Mouse (Mus musculus) natural killer cell, adult 2 months (primary cell): ENCODE measurements around the gene Cox7a1.

Source experiments
- DNase-seq, 2 experiments: peaks; one replicate each; pipeline ENCODE4 v3.0.0; 2022; ENCODE audit warnings: low spot score in 2 of 2

Cox7a1 gene

GRCm38 (mm10) chr7:30220008-30220356, 36.0 kb downstream of the Cox7a1 start:
- no peak for DNase-seq

GRCm38 (mm10) chr7:30221433-30221832, 37.5 kb downstream of the Cox7a1 start:
- DNase-seq: no peak

DNA sequence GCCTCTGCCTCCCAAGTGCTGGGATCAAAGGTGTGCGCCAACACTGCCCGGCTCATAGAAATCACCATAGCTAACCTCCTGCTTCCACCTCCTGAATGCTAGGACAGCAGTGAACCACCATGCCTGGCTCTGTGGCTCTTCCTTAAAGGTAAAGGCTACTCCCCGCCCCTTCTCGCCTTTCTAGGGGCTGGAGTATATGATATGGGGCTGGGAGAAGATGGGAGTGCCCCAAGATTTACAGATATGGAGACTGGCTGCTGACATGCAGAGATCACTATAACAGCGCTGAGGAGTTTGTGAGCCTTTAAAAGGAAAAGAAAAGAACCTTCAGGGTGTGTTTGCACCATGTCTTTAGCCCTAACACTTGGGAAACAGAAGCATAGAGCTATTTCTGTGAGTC, 38.3 kb downstream of the Cox7a1 start:
- DNase-seq: no peak

DNA sequence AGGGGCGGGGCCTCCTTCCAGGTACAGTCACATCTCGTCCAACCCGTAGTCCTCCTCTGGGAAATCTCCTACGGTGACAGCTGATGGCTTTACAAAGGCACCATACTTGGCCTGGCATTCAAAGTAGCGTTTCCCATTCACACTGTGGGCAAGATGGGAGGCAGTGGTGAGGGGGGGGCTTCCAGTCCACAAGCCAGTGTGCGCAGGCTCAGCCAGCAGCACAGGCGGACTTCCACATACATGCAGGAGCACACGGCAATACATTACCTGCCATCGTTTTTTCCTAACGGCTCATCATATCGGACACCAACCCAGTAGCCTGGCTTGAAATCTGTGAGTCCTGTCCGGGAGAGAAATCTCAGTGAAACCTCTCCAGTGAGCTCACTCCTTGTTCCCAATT, 40.3 kb downstream of the Cox7a1 start:
- no peak for DNase-seq

GRCm38 (mm10) chr7:30231328-30231668, 47.4 kb downstream of the Cox7a1 start:
- DNase-seq: no peak

GRCm38 (mm10) chr7:30231669-30232454, 47.9 kb downstream of the Cox7a1 start, which contains the start of the genes Polr2i and Tbcb:
Gene Polr2i (plus strand): TSS chr7:30231948.
Gene Tbcb (minus strand): TSS chr7:30232272.
- DNase-seq: peak; percentile 92 to 94

- DNase-seq: peak; percentile 67 to 73
Observed at GRCm38 (mm10) chr7:30232631-30233148, 48.7 kb downstream of the Cox7a1 start.

GRCm38 (mm10) chr7:30233387-30233786, 49.4 kb downstream of the Cox7a1 start:
- no peak for DNase-seq

- DNase-seq: no peak
Observed at GRCm38 (mm10) chr7:30234276-30234858, 50.4 kb downstream of the Cox7a1 start.

DNA sequence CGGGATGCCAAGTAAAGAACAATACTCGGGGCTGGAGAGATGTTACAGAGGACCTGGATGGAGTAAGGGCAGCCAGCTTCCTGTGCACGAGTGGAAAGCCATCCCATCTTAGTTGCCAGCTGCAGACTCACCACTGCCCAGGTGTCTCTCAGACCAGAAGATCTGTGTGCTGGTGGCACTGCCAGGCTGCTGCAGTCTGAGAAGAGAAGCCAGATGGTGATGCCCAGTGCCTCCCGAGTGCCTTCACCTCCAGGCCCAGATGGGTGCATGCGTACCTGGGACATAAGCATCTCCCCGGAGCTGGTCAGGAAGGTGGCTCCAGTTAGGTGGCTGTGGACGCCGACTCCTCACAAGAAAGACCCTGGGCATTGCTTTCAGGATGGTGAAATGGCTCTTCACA, 51.1 kb downstream of the Cox7a1 start:
- no peak for DNase-seq

DNA sequence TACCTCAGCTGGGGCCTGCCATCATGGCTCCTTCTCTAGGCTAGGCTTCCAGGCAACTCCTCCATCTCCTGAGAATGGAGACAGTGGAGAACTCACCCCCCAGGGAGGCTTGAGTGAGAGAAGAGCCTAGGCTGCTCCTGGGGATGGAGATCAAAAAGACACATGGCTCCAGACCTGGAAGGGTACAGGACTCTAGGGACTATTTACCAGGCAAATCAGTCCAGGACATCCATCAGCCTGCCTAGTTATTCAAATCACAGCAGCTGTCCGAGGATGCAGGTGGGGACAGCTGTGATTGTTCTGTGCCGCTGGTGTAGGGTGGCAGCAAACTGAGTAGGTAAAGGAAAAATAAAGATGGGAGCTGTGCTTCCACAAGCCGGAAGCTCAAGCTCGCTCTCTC, 51.7 kb downstream of the Cox7a1 start, which contains the start of gene Ovol3:
Gene Ovol3, minus strand, starts transcription at position 101 of the 400 bp plus-strand sequence.
- DNase-seq: no peak
